Mouse (Mus musculus) left cerebral cortex, postnatal 25 days (tissue): ENCODE data around the gene Cryl1. TPM values are rescaled to one million over a fixed set of nuclear protein-coding genes. Genes with fewer than 3 reads are reported as not detected.

Experiments used
- DNase-seq, 2 experiments: peaks; one replicate each; pipeline ENCODE4 v3.0.0; 2022; ENCODE audit warnings: low spot score in 2 of 2, mixed read lengths in 1 of 2
- intact Hi-C: fragments of 180-260 bp; cut with DNase I; formaldehyde crosslinking; loops from one replicate; pipeline ENCODE4 v1.15.1; 2025
- total RNA-seq, 2 experiments: library from RNA; stranded (reverse); gene quantifications; 2 replicates each; pipeline ENCODE4 v1.2.3; 2021

Gene Cryl1
- total RNA-seq, 2 experiments from 2014 or later = 15.9 to 17.5 TPM

- intact Hi-C loops = no loop called here
- no peak for DNase-seq
These were observed 63.5 kb downstream of the Cryl1 start for GRCm38 (mm10) chr14:57334833-57335232.

- DNase-seq = no peak
These were observed 65.8 kb downstream of the Cryl1 start for GRCm38 (mm10) chr14:57332503-57332902.

GRCm38 (mm10) chr14:57331097-57331496 is 67.2 kb downstream of the Cryl1 start:
- DNase-seq = peak in 1 of 2 experiments; percentile 20
- intact Hi-C loops = no loop called here

More at GRCm38 (mm10) chr14:57332503-57332902, 65.8 kb downstream of the Cryl1 start:
- intact Hi-C loops = no loop called here

- DNase-seq = no peak
- intact Hi-C loops = no loop called here
These were observed 68.7 kb downstream of the Cryl1 start for GRCm38 (mm10) chr14:57329600-57329999.

- intact Hi-C loops = no loop called here
- no peak for DNase-seq
These were observed 71.6 kb downstream of the Cryl1 start for GRCm38 (mm10) chr14:57326771-57327170.

- DNase-seq = no peak
- intact Hi-C loops = no loop called here
These were observed 79.5 kb downstream of the Cryl1 start for GRCm38 (mm10) chr14:57318812-57319211.

- peak in 1 of 2 experiments; percentile 55 for DNase-seq
- intact Hi-C loops = no loop called here
These were observed 81.4 kb downstream of the Cryl1 start for GRCm38 (mm10) chr14:57316662-57317600.

GRCm38 (mm10) chr14:57315976-57316375 is 82.4 kb downstream of the Cryl1 start:
- intact Hi-C loops = no loop called here
- peak in 1 of 2 experiments; percentile 18 for DNase-seq

GRCm38 (mm10) chr14:57315551-57315950 is 82.8 kb downstream of the Cryl1 start:
- intact Hi-C loops = no loop called here
- no peak for DNase-seq

- intact Hi-C loops = no loop called here
- peak; percentile 50 to 86 for DNase-seq
These were observed 96.6 kb downstream of the Cryl1 start for GRCm38 (mm10) chr14:57301600-57302230.

- intact Hi-C loops = no loop called here
- no peak for DNase-seq
These were observed 97.8 kb downstream of the Cryl1 start for GRCm38 (mm10) chr14:57300530-57300929.

- no peak for DNase-seq
- intact Hi-C loops = no loop called here
These were observed 100.7 kb downstream of the Cryl1 start for GRCm38 (mm10) chr14:57297672-57298071.

- intact Hi-C loops = no loop called here
- DNase-seq = no peak
These were observed 106.9 kb downstream of the Cryl1 start for GRCm38 (mm10) chr14:57291399-57291942.

GRCm38 (mm10) chr14:57289105-57289504 is 109.2 kb downstream of the Cryl1 start:
- intact Hi-C loops = no loop called here
- DNase-seq = no peak

GRCm38 (mm10) chr14:57283816-57284215 is 114.5 kb downstream of the Cryl1 start:
- no peak for DNase-seq
- intact Hi-C loops = no loop called here

- intact Hi-C loops = no loop called here
These were observed 115.7 kb downstream of the Cryl1 start for GRCm38 (mm10) chr14:57282591-57282990.

GRCm38 (mm10) chr14:57280835-57281234 is 117.5 kb downstream of the Cryl1 start:
- intact Hi-C loops = no loop called here
- no peak for DNase-seq

More at GRCm38 (mm10) chr14:57282591-57282990, 115.7 kb downstream of the Cryl1 start:
- DNase-seq = no peak

- DNase-seq = no peak
- intact Hi-C loops = no loop called here
These were observed 121.8 kb downstream of the Cryl1 start for GRCm38 (mm10) chr14:57276481-57277012.

GRCm38 (mm10) chr14:57272341-57272740 is 126.0 kb downstream of the Cryl1 start:
- DNase-seq = no peak
- intact Hi-C loops = no loop called here

- intact Hi-C loops = no loop called here
- DNase-seq = no peak
These were observed 126.5 kb downstream of the Cryl1 start for GRCm38 (mm10) chr14:57271861-57272260.
